Mouse (Mus musculus): ENCODE data around the gene Tma7. TPM values are rescaled to one million over a fixed set of nuclear protein-coding genes. Genes with fewer than 3 reads are reported as not detected.
A peak's percentile ranks its signal among the peaks of the same experiment; 100 is the strongest.

The Tma7 gene
- polyA plus RNA-seq, 1 experiment from 2014 or later = 670 TPM

DNA sequence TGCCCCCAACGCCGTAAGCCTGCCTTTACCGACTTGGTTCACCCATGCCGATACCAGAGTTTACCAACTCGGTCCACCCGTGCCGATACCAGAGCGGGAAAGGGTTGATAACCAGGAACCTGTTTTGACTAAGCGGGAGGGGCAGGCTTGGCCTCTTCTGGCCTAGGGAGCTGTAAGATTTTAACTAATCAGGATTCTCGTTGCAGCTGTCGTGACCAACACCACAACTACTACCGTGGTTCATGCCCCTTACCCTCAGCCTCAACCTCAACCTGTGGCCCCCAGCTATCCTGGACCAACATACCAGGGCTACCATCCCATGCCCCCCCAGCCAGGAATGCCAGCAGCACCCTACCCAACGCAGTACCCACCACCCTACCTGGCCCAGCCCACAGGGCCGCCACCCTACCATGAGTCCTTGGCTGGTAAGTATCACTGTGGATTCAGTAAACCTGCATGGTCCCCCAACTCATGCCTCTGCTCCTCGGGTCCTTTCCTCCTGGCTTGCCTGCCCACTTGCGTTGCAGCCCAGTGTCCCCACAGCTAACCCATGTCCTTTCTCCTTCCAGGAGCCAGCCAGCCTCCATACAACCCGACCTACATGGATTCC is 26.2 kb downstream of the Tma7 start:
- Histone ChIP-seq H3K4me1 (ENCODE audit: control insufficient read depth in 2 of 2, insufficient read depth in 2 of 2, low read length in 2 of 2) (peaks cover 11 to 24% of the 10 kb centered on the region in 2 experiments), H3K9me3 (ENCODE audit: control insufficient read depth, low read length) (no peaks in the 10 kb centered on the region), H3K4me2 (ENCODE audit: low read length) (no peak overlapping the region), H3K36me3 (ENCODE audit: control insufficient read depth, insufficient read depth, low read length) (peaks cover 60% of the 10 kb centered on the region), H3K27me3 (ENCODE audit: control insufficient read depth, insufficient read depth, low read length) (no peaks in the 10 kb centered on the region), H3K4me3 (ENCODE audit: control insufficient read depth in 1 of 2, insufficient read depth in 1 of 2, low read depth in 1 of 2, low read length in 2 of 2) (no peak overlapping the region), H3K9ac (ENCODE audit: low read length) (no peak overlapping the region), H3K27ac (replicated peaks in 1 of 2; ENCODE audit: control insufficient read depth in 1 of 2, insufficient read depth in 1 of 2, low read depth in 2 of 2, low read length in 2 of 2) (no peak overlapping the region)
- ATAC-seq (ENCODE audit: insufficient number of reproducible peaks, insufficient read depth, low FRiP score, low read depth) = no peak
- 89% methylated on average over 17 of the region's 17 CpGs for WGBS

DNA sequence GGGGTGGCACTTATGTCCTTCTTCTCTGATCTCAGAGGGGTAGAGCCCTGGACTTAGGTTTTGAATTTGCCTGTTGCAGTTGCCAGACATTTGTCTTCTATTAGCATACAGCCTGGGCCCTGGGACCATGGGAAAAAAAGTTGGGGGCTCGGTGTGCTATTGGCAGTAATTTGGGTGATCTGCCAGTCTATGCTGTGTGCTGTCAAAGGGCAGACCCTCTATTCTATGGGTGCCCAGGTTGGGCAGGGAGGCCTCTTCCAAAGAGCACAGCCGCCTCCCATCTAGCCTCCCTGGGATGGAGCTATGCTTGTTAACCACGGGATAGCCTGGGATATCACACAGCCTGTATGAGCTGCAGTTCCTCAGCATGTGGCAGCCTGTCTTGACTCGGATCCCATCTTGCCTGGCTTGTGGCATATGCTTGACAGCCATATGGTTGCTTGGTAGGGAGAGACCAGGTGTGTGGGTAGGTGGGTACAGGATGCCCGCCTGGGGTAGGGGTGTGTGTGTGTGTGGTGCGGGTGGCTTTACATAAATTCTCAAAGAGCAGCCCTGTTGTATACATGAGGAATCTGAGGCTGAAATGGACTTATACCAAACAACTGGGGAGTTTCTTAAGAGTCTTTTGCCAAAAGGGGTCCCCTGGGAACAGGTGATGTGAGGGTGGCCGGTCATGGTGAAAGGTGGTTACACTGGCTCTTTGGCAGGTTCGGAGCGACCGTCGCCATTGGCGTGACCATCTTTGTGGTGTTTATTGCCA is 26.9 kb downstream of the Tma7 start:
- Histone ChIP-seq H3K27ac (replicated peaks in 1 of 2; ENCODE audit: control insufficient read depth in 1 of 2, insufficient read depth in 1 of 2, low read depth in 2 of 2, low read length in 2 of 2) (peak overlapping the region; percentile 45 to 75), H3K4me1 (ENCODE audit: control insufficient read depth in 2 of 2, insufficient read depth in 2 of 2, low read length in 2 of 2) (peaks cover 11 to 24% of the 10 kb centered on the region in 2 experiments), H3K36me3 (ENCODE audit: control insufficient read depth, insufficient read depth, low read length) (peaks cover 59% of the 10 kb centered on the region), H3K4me3 (ENCODE audit: control insufficient read depth in 1 of 2, insufficient read depth in 1 of 2, low read depth in 1 of 2, low read length in 2 of 2) (peak overlapping the region; percentile 26 to 33), H3K9me3 (ENCODE audit: control insufficient read depth, low read length) (no peaks in the 10 kb centered on the region), H3K4me2 (ENCODE audit: low read length) (peak overlapping the region; percentile 61), H3K27me3 (ENCODE audit: control insufficient read depth, insufficient read depth, low read length) (no peaks in the 10 kb centered on the region), H3K9ac (ENCODE audit: low read length) (peak overlapping the region; percentile 57)
- ATAC-seq (ENCODE audit: insufficient number of reproducible peaks, insufficient read depth, low FRiP score, low read depth) = no peak
- 88% methylated on average over 12 of the region's 12 CpGs for WGBS

DNA sequence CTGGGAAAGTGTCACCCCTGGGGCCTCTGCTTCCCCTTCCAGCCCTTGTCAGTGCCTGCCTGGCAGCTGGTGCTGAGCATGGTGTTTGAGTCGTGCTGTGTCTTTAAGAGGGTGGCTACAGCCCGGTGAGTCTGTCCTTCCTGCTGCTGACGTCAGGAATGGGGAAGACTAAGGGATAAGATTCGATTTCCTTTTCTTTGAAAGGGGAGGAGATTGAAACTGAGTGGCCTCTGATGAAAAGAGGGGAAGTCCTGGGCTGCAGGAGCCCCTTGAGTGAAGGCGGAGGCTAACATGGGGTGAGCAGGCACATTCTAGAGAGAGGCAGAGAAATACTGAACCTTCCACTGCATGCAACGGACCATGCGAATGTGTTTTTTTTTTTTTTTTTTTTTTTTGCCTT is 27.7 kb downstream of the Tma7 start:
- peak overlapping the region; percentile 57 for H3K9ac ChIP-seq (ENCODE audit: low read length)

GRCm38 (mm10) chr9:109053851-109054250 is 28.5 kb downstream of the Tma7 start:
- Histone ChIP-seq H3K4me1 (ENCODE audit: control insufficient read depth in 2 of 2, insufficient read depth in 2 of 2, low read length in 2 of 2) (peaks cover 11 to 18% of the 10 kb centered on the region in 2 experiments), H3K4me3 (ENCODE audit: control insufficient read depth in 1 of 2, insufficient read depth in 1 of 2, low read depth in 1 of 2, low read length in 2 of 2) (no peak overlapping the region), H3K9ac (ENCODE audit: low read length) (no peak overlapping the region), H3K4me2 (ENCODE audit: low read length) (no peak overlapping the region), H3K27me3 (ENCODE audit: control insufficient read depth, insufficient read depth, low read length) (no peaks in the 10 kb centered on the region), H3K36me3 (ENCODE audit: control insufficient read depth, insufficient read depth, low read length) (peaks cover 62% of the 10 kb centered on the region), H3K27ac (replicated peaks in 1 of 2; ENCODE audit: control insufficient read depth in 1 of 2, insufficient read depth in 1 of 2, low read depth in 2 of 2, low read length in 2 of 2) (peak overlapping the region in 1 of 2 experiments; percentile 75; a peak in 2 of 4 replicates), H3K9me3 (ENCODE audit: control insufficient read depth, low read length) (no peaks in the 10 kb centered on the region)
- WGBS = 75% methylated on average over 6 of the region's 6 CpGs
- ATAC-seq (ENCODE audit: insufficient number of reproducible peaks, insufficient read depth, low FRiP score, low read depth) = no peak

More for the DNA sequence above, 27.7 kb downstream of the Tma7 start:
- 4% methylated on average over 7 of the region's 7 CpGs for WGBS
- H3K4me3 ChIP-seq (ENCODE audit: control insufficient read depth in 1 of 2, insufficient read depth in 1 of 2, low read depth in 1 of 2, low read length in 2 of 2) = peak overlapping the region; percentile 26 to 33
- no peaks in the 10 kb centered on the region for H3K27me3 ChIP-seq (ENCODE audit: control insufficient read depth, insufficient read depth, low read length)
- peaks cover 56% of the 10 kb centered on the region for H3K36me3 ChIP-seq (ENCODE audit: control insufficient read depth, insufficient read depth, low read length)
- H3K4me2 ChIP-seq (ENCODE audit: low read length) = peak overlapping the region; percentile 61
- H3K4me1 ChIP-seq (ENCODE audit: control insufficient read depth in 2 of 2, insufficient read depth in 2 of 2, low read length in 2 of 2) = peaks cover 11 to 24% of the 10 kb centered on the region in 2 experiments
- peak; percentile 70 for ATAC-seq (ENCODE audit: insufficient number of reproducible peaks, insufficient read depth, low FRiP score, low read depth)
- peak overlapping the region; percentile 53 to 75 for H3K27ac ChIP-seq (replicated peaks in 1 of 2; ENCODE audit: control insufficient read depth in 1 of 2, insufficient read depth in 1 of 2, low read depth in 2 of 2, low read length in 2 of 2)
- H3K9me3 ChIP-seq (ENCODE audit: control insufficient read depth, low read length) = no peaks in the 10 kb centered on the region

GRCm38 (mm10) chr9:109053366-109053765 is 29.0 kb downstream of the Tma7 start:
- Histone ChIP-seq H3K9me3 (ENCODE audit: control insufficient read depth, low read length) (no peaks in the 10 kb centered on the region), H3K27me3 (ENCODE audit: control insufficient read depth, insufficient read depth, low read length) (no peaks in the 10 kb centered on the region), H3K4me3 (ENCODE audit: control insufficient read depth in 1 of 2, insufficient read depth in 1 of 2, low read depth in 1 of 2, low read length in 2 of 2) (no peak overlapping the region), H3K4me1 (ENCODE audit: control insufficient read depth in 2 of 2, insufficient read depth in 2 of 2, low read length in 2 of 2) (peaks cover 8 to 13% of the 10 kb centered on the region in 2 experiments), H3K27ac (replicated peaks in 1 of 2; ENCODE audit: control insufficient read depth in 1 of 2, insufficient read depth in 1 of 2, low read depth in 2 of 2, low read length in 2 of 2) (no peak overlapping the region), H3K36me3 (ENCODE audit: control insufficient read depth, insufficient read depth, low read length) (peaks cover 63% of the 10 kb centered on the region), H3K4me2 (ENCODE audit: low read length) (no peak overlapping the region), H3K9ac (ENCODE audit: low read length) (no peak overlapping the region)
- 82% methylated on average over 3 of the region's 3 CpGs for WGBS
- no peak for ATAC-seq (ENCODE audit: insufficient number of reproducible peaks, insufficient read depth, low FRiP score, low read depth)

DNA sequence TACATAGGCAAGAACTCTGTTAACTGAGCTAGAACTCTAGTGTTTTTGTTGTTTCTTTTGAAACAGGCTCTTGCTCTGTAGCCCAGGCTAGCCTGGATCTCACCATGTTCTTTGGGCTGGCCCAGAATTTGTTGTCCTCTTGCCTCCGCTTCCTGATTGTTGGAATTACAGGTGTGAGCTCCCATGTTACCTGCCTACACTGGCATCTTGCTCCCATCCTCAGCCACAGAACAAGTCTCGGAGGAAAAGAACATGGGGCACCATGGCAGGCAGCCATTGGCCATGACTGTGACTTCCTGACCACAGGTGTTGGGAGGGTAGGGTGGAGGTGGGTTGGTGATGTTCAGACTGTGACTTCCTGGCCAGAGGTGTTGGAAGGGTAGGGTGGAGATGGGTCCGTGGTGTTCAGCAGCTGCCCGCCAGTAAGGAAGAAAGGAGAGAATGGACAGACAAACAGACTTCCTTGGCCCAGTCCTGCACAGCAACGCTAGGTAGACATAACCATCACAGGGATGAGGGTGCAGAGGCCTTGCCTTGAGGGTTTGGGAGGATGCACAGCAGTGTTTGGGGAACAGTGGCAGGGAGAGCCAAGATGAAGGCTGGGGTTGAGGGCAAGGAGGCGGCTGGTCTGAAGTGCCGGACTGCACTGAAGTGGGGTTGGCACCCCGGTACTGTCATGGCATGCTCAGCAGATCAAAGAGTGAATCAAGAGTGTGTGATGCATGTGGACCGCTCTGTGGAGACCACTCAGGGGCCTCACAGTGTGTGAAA is 29.7 kb downstream of the Tma7 start:
- Histone ChIP-seq H3K27ac (replicated peaks in 1 of 2; ENCODE audit: control insufficient read depth in 1 of 2, insufficient read depth in 1 of 2, low read depth in 2 of 2, low read length in 2 of 2) (no peak overlapping the region), H3K4me1 (ENCODE audit: control insufficient read depth in 2 of 2, insufficient read depth in 2 of 2, low read length in 2 of 2) (peaks cover 8 to 12% of the 10 kb centered on the region in 2 experiments), H3K4me3 (ENCODE audit: control insufficient read depth in 1 of 2, insufficient read depth in 1 of 2, low read depth in 1 of 2, low read length in 2 of 2) (no peak overlapping the region), H3K36me3 (ENCODE audit: control insufficient read depth, insufficient read depth, low read length) (peaks cover 62% of the 10 kb centered on the region), H3K9ac (ENCODE audit: low read length) (no peak overlapping the region), H3K4me2 (ENCODE audit: low read length) (no peak overlapping the region), H3K9me3 (ENCODE audit: control insufficient read depth, low read length) (no peaks in the 10 kb centered on the region), H3K27me3 (ENCODE audit: control insufficient read depth, insufficient read depth, low read length) (no peaks in the 10 kb centered on the region)
- ATAC-seq (ENCODE audit: insufficient number of reproducible peaks, insufficient read depth, low FRiP score, low read depth) = no peak
- 90% methylated on average over 9 of the region's 9 CpGs for WGBS

- Histone ChIP-seq H3K9ac (ENCODE audit: low read length) (no peak overlapping the region), H3K27ac (replicated peaks in 1 of 2; ENCODE audit: control insufficient read depth in 1 of 2, insufficient read depth in 1 of 2, low read depth in 2 of 2, low read length in 2 of 2) (no peak overlapping the region), H3K9me3 (ENCODE audit: control insufficient read depth, low read length) (no peaks in the 10 kb centered on the region), H3K4me2 (ENCODE audit: low read length) (no peak overlapping the region), H3K36me3 (ENCODE audit: control insufficient read depth, insufficient read depth, low read length) (peaks cover 54% of the 10 kb centered on the region), H3K4me3 (ENCODE audit: control insufficient read depth in 1 of 2, insufficient read depth in 1 of 2, low read depth in 1 of 2, low read length in 2 of 2) (no peak overlapping the region), H3K27me3 (ENCODE audit: control insufficient read depth, insufficient read depth, low read length) (no peaks in the 10 kb centered on the region), H3K4me1 (ENCODE audit: control insufficient read depth in 2 of 2, insufficient read depth in 2 of 2, low read length in 2 of 2) (peaks cover 8 to 12% of the 10 kb centered on the region in 2 experiments)
- ATAC-seq (ENCODE audit: insufficient number of reproducible peaks, insufficient read depth, low FRiP score, low read depth) = no peak
- 86% methylated on average over 10 of the region's 10 CpGs for WGBS
These were observed 30.5 kb downstream of the Tma7 start for GRCm38 (mm10) chr9:109051651-109052489.
